Mouse (Mus musculus) megakaryocyte, adult 5-6 weeks (primary cell): ENCODE data around the gene Sept6. TPM values are rescaled to one million over a fixed set of nuclear protein-coding genes. Genes with fewer than 3 reads are reported as not detected.
"Not testable (repeated sequence)": the region's sequence is repeated elsewhere in the genome, so short reads cannot be mapped to it uniquely, and the experiment has no call there.

Experiments used
- ATAC-seq: 2 replicates; pipeline ENCODE4 v1.8.0; 2016; ENCODE audit warnings: mild to moderate bottlenecking, inconsistent platforms; ENCODE audit not compliant: poor library complexity, severe bottlenecking
- total RNA-seq, 2 experiments: library from RNA; stranded (forward) in 1 of 2; stranded (reverse) in 1 of 2; fragments of 153-499, 151-499 nt in 1 of 2; fragments of 221-1000, 200-1000 nt in 1 of 2; gene quantifications; 2 replicates each; pipeline versions ENCODE4 v1.2.3 to v1.2.4; 2015 to 2017

Sept6 gene
- total RNA-seq, 2 experiments from 2014 or later = 37.9 to 42.4 TPM

- ATAC-seq = no peak
Measured at GRCm38 (mm10) chrX:36972951-36973471, 18.6 kb downstream of the Sept6 start.

- no peak for ATAC-seq
Measured at GRCm38 (mm10) chrX:36971156-36971555, 20.4 kb downstream of the Sept6 start.

DNA sequence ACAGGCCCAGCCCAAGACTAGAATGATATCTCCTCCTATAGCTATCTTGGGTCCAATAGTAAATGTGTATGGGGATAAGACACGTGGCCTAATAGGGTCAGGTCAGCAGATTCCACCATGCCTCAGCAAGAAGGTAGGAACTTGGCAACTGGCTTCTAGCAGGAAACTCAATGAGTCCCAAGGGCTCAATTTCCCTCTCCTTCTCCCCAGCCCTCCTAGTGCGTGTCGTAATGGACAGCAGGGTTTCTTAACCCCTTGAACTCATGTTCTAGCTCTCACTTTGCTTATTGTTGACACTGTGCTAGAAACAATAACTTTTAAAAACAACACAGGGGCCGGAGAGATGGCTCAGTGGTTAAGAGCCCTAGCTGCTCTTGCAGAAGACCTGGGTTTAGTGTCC lies 22.1 kb downstream of the Sept6 start:
- no peak for ATAC-seq

DNA sequence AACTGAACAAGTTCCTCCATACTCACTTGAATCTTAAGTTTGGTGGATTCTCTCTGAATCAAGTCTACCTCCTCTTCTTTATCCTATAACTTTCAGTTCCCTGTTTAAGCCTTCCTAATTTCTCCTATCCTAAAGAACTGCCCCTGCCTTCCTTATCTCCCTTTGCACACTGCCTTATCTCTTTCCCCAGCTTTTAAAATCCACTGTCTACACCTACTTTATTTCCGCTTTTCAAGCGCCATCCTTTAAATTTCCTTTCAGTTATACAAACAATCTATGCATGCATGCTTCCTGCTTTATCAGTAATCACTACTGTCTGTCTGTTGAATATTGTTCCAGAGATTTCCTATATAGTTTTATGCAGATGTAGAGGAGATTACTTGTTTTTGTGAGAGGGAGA lies 34.9 kb downstream of the Sept6 start:
- no peak for ATAC-seq

DNA sequence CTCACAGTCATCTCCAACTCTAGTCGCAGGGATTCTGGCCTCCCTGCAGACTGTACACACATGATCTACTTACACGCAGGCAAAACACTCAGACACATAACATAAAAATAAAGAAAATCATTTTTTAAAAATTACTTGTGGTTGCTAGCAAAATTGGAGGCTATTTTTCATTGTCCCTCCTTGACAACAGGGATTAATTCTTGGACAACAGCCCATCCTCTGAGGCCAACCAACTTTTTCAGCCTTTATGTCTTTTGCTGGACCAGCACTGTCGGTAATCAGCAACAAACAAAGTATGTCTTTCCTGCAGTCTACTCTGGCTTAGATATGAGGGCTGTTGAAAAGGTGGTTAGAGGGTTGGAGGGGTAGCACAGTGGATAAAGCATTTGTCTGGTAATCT lies 50.5 kb downstream of the Sept6 start:
- no peak for ATAC-seq

DNA sequence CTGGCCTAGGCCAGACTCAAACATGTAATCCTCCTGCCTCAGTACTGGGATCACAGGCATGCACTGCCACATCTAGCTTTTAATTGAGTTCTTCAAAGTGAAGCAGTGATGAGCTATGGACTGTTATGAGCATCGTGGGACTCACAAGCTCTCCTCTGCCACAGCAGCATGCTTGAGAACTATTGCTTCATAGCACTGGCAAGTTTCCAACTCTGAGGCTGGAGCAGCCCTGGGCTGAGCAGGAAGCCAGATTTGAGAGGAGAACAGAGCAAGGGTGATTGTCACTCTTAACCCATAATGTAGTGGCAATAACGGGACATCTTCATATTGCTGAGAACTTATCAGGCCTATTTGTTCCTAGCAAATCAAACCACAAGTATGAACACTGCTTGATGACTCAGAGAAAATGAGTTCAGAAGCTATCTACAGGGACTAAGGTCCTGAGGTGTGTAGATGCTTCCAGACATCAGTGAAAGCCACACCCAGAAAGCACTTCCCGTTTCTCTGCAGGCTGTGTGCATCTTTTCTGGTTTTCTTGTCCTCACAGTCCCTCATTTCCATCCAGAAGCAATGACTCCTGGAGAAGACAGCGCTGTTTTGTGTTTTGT lies 51.7 kb downstream of the Sept6 start:
- peak; percentile 80 for ATAC-seq

- no peak for ATAC-seq
Measured at GRCm38 (mm10) chrX:36935326-36935966, 56.1 kb downstream of the Sept6 start.

DNA sequence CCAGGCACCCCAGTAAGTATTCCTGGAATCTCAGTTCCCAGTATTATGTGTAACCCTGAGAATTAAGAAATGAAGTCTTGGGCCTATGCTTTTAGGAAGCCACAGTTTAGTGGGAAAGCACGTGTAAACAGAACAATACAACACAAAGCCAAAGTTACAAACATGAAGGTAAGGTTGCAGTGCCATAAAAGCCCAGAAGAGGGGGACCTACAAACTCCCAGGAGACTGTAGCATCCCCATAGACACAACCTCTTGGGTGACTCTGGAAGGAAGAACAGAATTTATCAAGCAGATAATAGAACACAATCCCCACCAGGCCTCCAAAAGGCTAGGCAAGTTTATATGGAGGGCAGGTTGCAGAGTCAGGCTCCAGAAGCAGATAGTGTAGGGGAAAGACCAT lies 61.0 kb downstream of the Sept6 start:
- ATAC-seq = no peak

- ATAC-seq = no peak
Measured at GRCm38 (mm10) chrX:36929694-36930093, 61.9 kb downstream of the Sept6 start.

- ATAC-seq = no peak
Measured at GRCm38 (mm10) chrX:36928791-36929190, 62.8 kb downstream of the Sept6 start.

DNA sequence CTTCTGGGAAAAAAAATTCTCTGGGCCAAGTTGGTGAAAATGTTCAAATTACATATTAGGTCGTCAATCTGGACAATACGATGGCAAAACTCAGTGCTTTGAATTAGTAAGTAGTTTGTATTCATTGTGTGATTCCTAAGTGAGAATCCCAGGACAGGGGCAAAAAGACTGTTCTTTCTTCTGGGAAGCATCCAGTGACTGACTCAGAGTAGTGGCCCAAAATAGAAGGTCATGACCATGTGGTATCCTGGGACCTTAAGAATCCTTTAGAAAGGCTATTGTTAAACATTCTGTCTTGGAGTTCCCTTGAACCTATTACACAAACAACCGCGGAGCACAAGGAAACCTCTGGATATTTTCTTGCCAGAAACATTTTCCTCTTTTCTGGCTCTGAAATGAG lies 70.2 kb downstream of the Sept6 start:
- no peak for ATAC-seq

DNA sequence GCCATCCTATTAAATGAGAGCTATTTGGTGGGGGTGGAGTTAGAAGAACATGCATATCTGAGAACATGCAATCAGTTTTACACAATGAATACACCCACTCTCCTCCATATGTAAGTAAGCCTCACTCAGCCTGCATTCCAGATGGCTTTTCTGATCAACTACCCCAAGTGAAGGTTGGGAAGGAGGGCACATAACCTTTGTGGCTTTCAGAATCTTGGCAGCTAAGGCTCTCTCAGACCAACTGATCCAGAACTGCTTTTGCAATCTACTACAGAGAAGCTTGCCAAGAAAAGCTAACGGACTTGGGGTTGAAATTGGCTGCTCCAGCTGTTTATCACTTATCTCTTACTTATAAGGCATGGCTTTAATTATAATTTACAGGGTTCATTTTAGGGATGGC lies 73.8 kb downstream of the Sept6 start:
- ATAC-seq = no peak

- no peak for ATAC-seq
Measured at GRCm38 (mm10) chrX:36911343-36911742, 80.3 kb downstream of the Sept6 start.

- no peak for ATAC-seq
Measured at GRCm38 (mm10) chrX:36906539-36906938, 85.1 kb downstream of the Sept6 start.

GRCm38 (mm10) chrX:36903115-36903768 lies 88.4 kb downstream of the Sept6 start:
- peak; percentile 96 for ATAC-seq

DNA sequence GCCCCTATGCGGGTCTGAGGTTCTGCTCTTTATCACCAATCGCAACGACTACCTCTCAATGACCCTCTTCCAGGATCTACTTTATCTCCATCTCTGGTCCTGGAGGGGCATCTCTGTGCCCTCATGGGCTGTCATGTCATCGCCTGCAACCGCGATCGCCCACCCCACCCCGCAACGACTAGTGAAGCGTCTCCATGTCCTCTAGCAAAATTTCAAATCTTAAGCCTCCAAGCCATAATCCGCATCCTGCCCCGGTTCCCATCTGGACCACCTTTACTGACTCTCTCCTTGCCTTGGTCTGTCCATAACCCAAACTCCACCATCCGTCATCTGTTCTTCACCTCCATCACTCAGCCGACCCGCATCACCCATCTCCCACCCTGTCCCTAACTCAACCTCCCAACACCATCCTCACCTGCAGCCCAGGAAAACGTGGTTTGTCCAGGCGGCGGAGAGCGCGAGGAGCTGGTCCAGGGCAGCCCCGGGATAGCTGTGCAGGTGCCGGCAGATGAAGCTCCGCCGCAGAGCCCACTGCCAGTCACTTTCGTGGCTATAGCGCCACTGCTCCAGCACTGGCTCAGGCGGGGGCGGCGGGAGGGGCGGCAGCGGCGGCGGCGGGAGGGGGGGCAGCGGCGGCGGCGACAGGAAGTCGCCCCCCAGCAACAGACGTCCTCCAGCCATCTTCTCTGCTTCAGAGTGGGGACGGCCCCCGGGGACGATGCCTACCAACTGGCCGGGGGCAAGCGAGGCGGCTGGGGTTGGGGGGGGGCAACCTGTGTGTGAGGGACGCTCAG lies 89.1 kb downstream of the Sept6 start, which contains the start of gene Nkrf:
TSS of gene Nkrf (minus strand) at position 579 of the 794 bp plus-strand sequence.
- ATAC-seq = no peak

GRCm38 (mm10) chrX:36901655-36902054 lies 89.9 kb downstream of the Sept6 start:
- ATAC-seq = no peak

- not testable (repeated sequence) for ATAC-seq
Measured at GRCm38 (mm10) chrX:36898931-36899330, 92.7 kb downstream of the Sept6 start.

- ATAC-seq = peak; percentile 49; the same call in 1 of the 2 replicates
Measured at GRCm38 (mm10) chrX:36884719-36885118, 106.9 kb downstream of the Sept6 start.

DNA sequence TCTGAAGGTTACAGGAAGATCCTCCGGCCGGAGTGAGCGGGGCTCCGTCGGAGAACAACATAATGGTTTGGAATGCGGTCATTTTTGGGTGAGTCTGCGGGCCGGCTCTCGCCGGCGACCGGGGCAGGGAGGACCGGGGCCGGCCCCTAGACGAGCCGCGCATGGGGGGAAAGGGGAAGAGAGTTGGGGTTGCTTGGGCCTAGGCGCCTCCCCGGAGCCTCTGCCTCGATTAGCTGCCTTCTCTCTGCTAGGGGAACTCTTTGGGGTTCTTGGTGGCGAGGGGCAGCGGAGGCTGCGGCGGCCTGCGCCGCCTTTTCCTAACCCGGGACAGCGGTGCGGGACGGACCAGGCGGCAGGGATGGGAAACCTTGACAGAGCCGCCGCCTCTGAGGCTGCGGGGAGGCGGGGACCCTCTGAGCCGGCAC lies 116.9 kb downstream of the Sept6 start:
- peak; percentile 59 for ATAC-seq

- ATAC-seq = peak; percentile 96
Measured at GRCm38 (mm10) chrX:36874178-36874696, 117.4 kb downstream of the Sept6 start.
